Mouse (Mus musculus) pancreas, adult 10 weeks (tissue): ENCODE results near the gene Gm12886. TPM values are rescaled to one million over a fixed set of nuclear protein-coding genes. Genes with fewer than 3 reads are reported as not detected.

Experiments used
- polyA plus RNA-seq: library from polyadenylated mRNA; stranded (reverse); fragments of 350-450 nt; fragmentation: Illumina TruSeq; extraction: RNeasy Lipid Tissue Mini Kit (QIAGEN cat#74804); gene quantifications from one replicate; pipeline ENCODE4 v1.2.3, GENCODE M21; 2015; ENCODE audit warnings: low read depth, low replicate concordance; ENCODE audit not compliant: insufficient read depth

Gene Gm12886
- not detected for polyA plus RNA-seq

DNA sequence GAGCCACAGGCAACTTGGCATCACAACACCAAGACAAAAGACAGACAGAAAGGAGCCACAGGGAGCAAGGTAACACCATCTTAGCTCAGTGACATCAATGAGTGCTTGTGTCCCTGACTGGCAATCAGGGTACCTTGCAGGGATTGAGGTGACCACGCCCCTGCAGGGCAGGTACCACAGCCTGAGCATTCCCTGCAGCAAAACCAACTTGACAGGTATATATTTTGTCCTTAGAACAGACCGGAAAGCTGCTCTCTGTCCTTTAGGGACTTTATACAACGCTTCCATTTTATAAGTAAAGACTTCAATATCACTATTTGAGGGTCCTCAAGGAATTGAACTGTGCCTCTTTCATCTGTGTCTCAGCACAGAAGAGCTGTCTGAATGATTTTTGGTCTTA is at the start of gene Gm12886:
Gm12886 (minus strand) TSS at position 101 of the 400 bp plus-strand sequence.

Other genes with a start within 250 kb of the Gm12886 start
- gene Rlf, start 208.0 kb downstream of the Gm12886 start, polyA plus RNA-seq = 2.3 TPM
- not detected for gene Gm12888, start 98.2 kb downstream of the Gm12886 start, polyA plus RNA-seq
- not detected for gene Gm12887, start 199.0 kb upstream of the Gm12886 start, polyA plus RNA-seq